Mouse (Mus musculus): ENCODE measurements at regions not wholly inside any gene's neighbourhood (a gene's known extent, or its start where the extent isn't known, plus 50 kb on each side); places are given as distances from the start of the nearest gene placed in this dataset.

DNA sequence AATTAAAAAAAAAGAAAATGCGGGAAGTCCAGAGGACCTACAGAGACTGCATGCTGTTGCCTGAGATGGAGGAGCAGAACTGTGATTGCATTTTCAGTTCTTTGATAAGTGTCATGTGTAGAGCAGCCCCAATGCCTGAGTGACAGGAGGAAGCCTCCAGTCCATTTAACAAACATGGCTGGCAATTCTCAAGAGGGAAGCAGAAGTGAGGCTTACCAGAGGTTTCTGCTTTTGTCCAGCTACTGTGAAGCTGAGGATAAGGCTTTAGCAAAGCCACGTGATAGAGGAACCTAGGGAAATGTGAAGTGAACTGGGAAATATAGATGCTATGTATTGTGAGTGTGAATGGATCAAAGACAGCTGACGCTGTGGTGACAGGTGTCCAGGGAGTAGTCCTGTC is 56.6 kb downstream of the Sucnr1 start:
- no peaks in the 10 kb centered on the region for H3K4me1 ChIP-seq (ENCODE audit: control insufficient read depth, insufficient read depth, low read length)
- H3K9ac ChIP-seq (ENCODE audit: low read depth, low read length), result no peak overlapping the region
- H3K36me3 ChIP-seq (ENCODE audit: control insufficient read depth, insufficient read depth, low read length), result no peaks in the 10 kb centered on the region
- no peaks in the 10 kb centered on the region for H3K9me3 ChIP-seq (ENCODE audit: control insufficient read depth, low read length)
- H3K4me2 ChIP-seq (replicated peaks; ENCODE audit: low read depth, low read length), result no peak overlapping the region
- no peak for ATAC-seq (ENCODE audit: low FRiP score, low TSS enrichment)
- H3K4me3 ChIP-seq (ENCODE audit: low read length), result no peak overlapping the region
- H3K27ac ChIP-seq (ENCODE audit: low read depth, low read length), result no peak overlapping the region
- WGBS, result 91% methylated on average over 3 of the region's 3 CpGs
- no peaks in the 10 kb centered on the region for H3K27me3 ChIP-seq (ENCODE audit: control insufficient read depth, insufficient read depth, low read length)

DNA sequence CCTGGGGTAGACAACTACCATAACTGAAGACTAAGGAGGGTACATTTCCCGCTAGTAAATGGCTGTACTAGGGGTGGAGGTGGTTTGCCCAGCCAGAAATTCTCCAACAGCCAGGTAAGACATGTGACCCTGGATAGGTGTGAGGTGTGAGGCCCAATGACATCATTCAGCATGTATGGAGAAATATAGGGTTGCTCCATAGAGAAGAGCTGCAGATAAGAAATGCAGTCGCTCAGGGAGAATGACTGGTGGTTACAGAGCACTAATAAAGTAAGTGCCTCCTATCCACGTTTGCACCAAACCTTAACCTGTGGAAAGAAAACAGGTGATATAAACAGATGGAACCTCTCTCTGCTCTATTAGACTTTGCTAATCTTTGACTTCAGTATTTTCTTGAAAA is 78.2 kb downstream of the Sucnr1 start:
- Histone ChIP-seq H3K9ac (ENCODE audit: low read depth, low read length) (no peak overlapping the region), H3K4me3 (ENCODE audit: low read length) (no peak overlapping the region), H3K27me3 (ENCODE audit: control insufficient read depth, insufficient read depth, low read length) (no peaks in the 10 kb centered on the region), H3K9me3 (ENCODE audit: control insufficient read depth, low read length) (no peaks in the 10 kb centered on the region), H3K36me3 (ENCODE audit: control insufficient read depth, insufficient read depth, low read length) (no peaks in the 10 kb centered on the region), H3K27ac (ENCODE audit: low read depth, low read length) (no peak overlapping the region), H3K4me2 (replicated peaks; ENCODE audit: low read depth, low read length) (no peak overlapping the region), H3K4me1 (ENCODE audit: control insufficient read depth, insufficient read depth, low read length) (no peaks in the 10 kb centered on the region)
- WGBS, result 86% methylated on average over 3 of the region's 3 CpGs
- ATAC-seq (ENCODE audit: low FRiP score, low TSS enrichment), result no peak

DNA sequence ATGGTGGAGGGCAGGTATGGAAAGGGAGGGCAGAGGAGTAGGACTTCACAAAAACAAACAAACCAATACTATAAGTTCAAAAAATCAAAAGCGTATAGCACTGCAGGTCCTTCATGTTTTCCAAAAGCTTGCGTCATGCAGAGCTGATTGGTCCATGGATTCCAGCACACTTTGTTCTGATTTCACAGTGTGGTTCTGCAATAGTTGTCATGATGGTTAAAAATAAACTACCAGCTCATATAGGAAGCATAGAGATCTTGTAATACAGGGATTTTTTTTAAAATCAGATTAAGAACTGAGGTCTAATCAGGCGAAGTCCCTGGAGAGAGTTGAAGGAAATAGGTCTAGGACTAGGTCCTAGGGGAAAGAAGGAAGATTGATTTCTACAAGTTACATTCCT is 86.0 kb downstream of the Sucnr1 start:
- Histone ChIP-seq H3K4me2 (replicated peaks; ENCODE audit: low read depth, low read length) (no peak overlapping the region), H3K36me3 (ENCODE audit: control insufficient read depth, insufficient read depth, low read length) (no peaks in the 10 kb centered on the region), H3K4me1 (ENCODE audit: control insufficient read depth, insufficient read depth, low read length) (no peaks in the 10 kb centered on the region), H3K9ac (ENCODE audit: low read depth, low read length) (no peak overlapping the region), H3K4me3 (ENCODE audit: low read length) (no peak overlapping the region), H3K27me3 (ENCODE audit: control insufficient read depth, insufficient read depth, low read length) (no peaks in the 10 kb centered on the region), H3K27ac (ENCODE audit: low read depth, low read length) (no peak overlapping the region), H3K9me3 (ENCODE audit: control insufficient read depth, low read length) (no peaks in the 10 kb centered on the region)
- 88% methylated on average over 3 of the region's 3 CpGs for WGBS
- no peak for ATAC-seq (ENCODE audit: low FRiP score, low TSS enrichment)

DNA sequence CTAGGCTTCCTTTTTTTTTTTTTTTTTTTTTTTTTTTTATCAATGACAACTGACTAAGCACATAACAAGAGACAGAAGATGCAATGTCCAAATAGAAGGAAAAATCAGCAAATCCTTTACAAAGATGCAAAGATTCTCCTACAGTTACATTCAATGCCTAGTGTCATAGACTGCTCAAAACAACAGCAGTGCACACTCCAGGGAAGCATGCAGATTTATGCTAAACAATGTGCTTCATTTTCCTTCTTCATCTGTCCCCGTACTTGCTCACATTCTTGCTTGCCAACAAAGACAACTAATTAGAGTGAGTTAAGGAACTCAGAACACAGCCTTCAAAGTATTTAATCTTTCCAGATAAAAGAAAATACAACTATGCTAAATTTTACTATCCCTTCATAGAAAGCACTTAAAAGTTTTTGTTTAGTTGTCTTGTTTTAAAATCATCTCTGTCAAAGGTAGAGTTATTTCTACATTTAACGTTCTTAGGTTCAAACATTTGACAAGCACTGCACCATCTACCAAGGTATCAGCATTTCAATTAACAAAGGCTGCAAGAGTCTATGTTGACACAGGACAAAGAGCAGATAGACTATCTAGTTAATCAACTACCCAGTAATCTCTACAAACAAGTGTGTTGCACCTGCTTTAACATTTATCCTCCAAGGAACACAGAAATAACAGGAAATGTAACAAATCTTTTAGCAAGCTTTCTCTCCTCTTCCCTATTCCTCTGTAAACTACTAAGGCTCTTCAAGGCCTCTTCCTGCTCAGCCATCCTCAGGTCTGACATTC is 86.7 kb downstream of the Sucnr1 start:
- Histone ChIP-seq H3K4me1 (ENCODE audit: control insufficient read depth, insufficient read depth, low read length) (no peaks in the 10 kb centered on the region), H3K4me2 (replicated peaks; ENCODE audit: low read depth, low read length) (no peak overlapping the region), H3K4me3 (ENCODE audit: low read length) (no peak overlapping the region), H3K36me3 (ENCODE audit: control insufficient read depth, insufficient read depth, low read length) (no peaks in the 10 kb centered on the region), H3K9me3 (ENCODE audit: control insufficient read depth, low read length) (no peaks in the 10 kb centered on the region), H3K27ac (ENCODE audit: low read depth, low read length) (no peak overlapping the region), H3K9ac (ENCODE audit: low read depth, low read length) (no peak overlapping the region), H3K27me3 (ENCODE audit: control insufficient read depth, insufficient read depth, low read length) (no peaks in the 10 kb centered on the region)
- no peak for ATAC-seq (ENCODE audit: low FRiP score, low TSS enrichment)
- whole genome bisulfite sequencing, result 49% methylated on average over 2 of the region's 2 CpGs

DNA sequence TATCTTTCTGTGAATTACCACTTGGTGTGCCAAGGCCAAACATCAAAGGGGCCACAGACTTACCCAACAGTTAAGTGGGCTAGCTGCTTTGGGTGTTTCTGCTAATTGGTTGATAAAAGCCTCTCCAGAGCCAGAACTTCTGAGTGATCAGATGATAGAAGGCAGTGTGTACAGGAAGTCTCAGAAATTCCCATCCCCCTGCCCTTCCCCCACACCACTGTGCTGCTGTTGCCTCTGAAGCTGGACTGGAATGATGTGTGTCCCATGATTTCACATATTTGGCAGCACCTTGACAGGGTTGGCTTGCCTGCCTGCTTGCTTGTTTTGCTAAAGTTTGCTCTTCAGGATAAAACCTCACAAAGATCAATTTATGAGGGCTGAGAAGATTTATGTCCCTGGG is 87.9 kb downstream of the Sucnr1 start:
- no peak overlapping the region for H3K4me3 ChIP-seq (ENCODE audit: low read length)
- H3K4me2 ChIP-seq (replicated peaks; ENCODE audit: low read depth, low read length), result no peak overlapping the region
- no peak for ATAC-seq (ENCODE audit: low FRiP score, low TSS enrichment)
- no peaks in the 10 kb centered on the region for H3K4me1 ChIP-seq (ENCODE audit: control insufficient read depth, insufficient read depth, low read length)
- H3K9me3 ChIP-seq (ENCODE audit: control insufficient read depth, low read length), result no peaks in the 10 kb centered on the region
- no peaks in the 10 kb centered on the region for H3K36me3 ChIP-seq (ENCODE audit: control insufficient read depth, insufficient read depth, low read length)
- no peaks in the 10 kb centered on the region for H3K27me3 ChIP-seq (ENCODE audit: control insufficient read depth, insufficient read depth, low read length)
- no peak overlapping the region for H3K27ac ChIP-seq (ENCODE audit: low read depth, low read length)
- no peak overlapping the region for H3K9ac ChIP-seq (ENCODE audit: low read depth, low read length)

DNA sequence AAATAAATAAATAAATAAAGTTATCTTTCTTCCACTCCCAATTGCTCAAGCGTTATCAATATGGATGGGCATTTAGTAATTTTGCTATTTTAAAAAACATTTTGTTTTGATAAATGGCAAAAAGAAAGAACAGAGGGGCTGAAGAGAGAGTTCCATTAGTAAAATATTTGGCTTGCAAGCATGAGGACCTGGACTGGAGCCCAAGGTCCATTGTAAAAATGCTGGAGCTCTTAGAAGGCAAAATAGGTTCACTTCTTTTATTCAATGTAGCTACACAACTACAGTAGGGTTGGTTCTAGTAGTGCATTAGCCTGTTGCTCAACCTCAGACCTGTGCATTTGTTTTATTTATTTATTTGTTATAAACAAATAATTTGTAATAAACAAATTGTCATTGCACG is 102.8 kb downstream of the Sucnr1 start:
- Histone ChIP-seq H3K27me3 (ENCODE audit: control insufficient read depth, insufficient read depth, low read length) (no peaks in the 10 kb centered on the region), H3K4me3 (ENCODE audit: low read length) (no peak overlapping the region), H3K9me3 (ENCODE audit: control insufficient read depth, low read length) (no peaks in the 10 kb centered on the region), H3K4me1 (ENCODE audit: control insufficient read depth, insufficient read depth, low read length) (no peaks in the 10 kb centered on the region), H3K9ac (ENCODE audit: low read depth, low read length) (no peak overlapping the region), H3K27ac (ENCODE audit: low read depth, low read length) (no peak overlapping the region), H3K36me3 (ENCODE audit: control insufficient read depth, insufficient read depth, low read length) (no peaks in the 10 kb centered on the region), H3K4me2 (replicated peaks; ENCODE audit: low read depth, low read length) (no peak overlapping the region)
- WGBS, result 90% methylated on average over 2 of the region's 2 CpGs
- no peak for ATAC-seq (ENCODE audit: low FRiP score, low TSS enrichment)

DNA sequence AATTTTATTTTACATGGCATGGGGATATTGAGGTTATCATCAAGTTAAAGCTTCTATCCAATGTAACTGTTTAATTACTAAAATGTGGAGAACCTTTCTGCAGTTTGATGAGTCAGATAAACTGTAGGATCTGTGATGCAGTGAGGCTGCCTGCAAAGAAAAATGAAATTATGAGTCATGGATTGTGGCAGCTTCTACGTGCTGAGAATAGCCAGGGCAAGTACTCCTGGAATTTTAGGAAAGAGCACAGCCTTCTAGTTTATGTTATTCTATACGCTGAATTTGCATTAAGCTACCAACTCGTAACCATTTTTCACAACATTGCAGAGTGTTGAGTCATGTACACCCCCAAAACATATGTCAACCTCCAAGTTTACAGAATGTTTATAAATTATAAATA is 114.4 kb downstream of the Sucnr1 start:
- Histone ChIP-seq H3K4me3 (ENCODE audit: low read length) (no peak overlapping the region), H3K36me3 (ENCODE audit: control insufficient read depth, insufficient read depth, low read length) (no peaks in the 10 kb centered on the region), H3K27ac (ENCODE audit: low read depth, low read length) (no peak overlapping the region), H3K4me2 (replicated peaks; ENCODE audit: low read depth, low read length) (no peak overlapping the region), H3K9me3 (ENCODE audit: control insufficient read depth, low read length) (no peaks in the 10 kb centered on the region), H3K27me3 (ENCODE audit: control insufficient read depth, insufficient read depth, low read length) (no peaks in the 10 kb centered on the region), H3K4me1 (ENCODE audit: control insufficient read depth, insufficient read depth, low read length) (no peaks in the 10 kb centered on the region), H3K9ac (ENCODE audit: low read depth, low read length) (no peak overlapping the region)
- ATAC-seq (ENCODE audit: low FRiP score, low TSS enrichment), result no peak
- 91% methylated on average over 3 of the region's 3 CpGs for WGBS

DNA sequence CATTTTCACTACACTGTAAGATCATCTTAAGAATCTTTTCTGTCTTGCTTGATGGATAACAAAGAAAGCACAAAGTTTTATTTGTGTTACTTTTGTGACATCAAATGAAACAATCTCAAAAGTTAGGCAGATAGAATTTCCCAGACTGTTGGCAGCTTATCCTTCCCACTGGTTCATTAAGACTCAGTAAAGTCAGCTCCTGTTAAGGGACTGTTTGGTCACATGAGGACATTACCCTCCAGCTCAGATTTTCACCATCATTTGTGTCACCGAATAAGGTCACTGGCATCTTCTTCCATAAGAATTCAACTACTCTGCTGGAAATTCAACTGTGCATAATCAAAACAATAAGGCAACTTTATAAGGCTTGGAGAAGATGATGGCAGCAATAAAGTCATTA is 126.3 kb downstream of the Sucnr1 start:
- no peaks in the 10 kb centered on the region for H3K27me3 ChIP-seq (ENCODE audit: control insufficient read depth, insufficient read depth, low read length)
- WGBS, result 73% methylated on average over 1 of the region's 1 CpGs
- no peak overlapping the region for H3K4me3 ChIP-seq (ENCODE audit: low read length)
- no peaks in the 10 kb centered on the region for H3K36me3 ChIP-seq (ENCODE audit: control insufficient read depth, insufficient read depth, low read length)
- H3K9me3 ChIP-seq (ENCODE audit: control insufficient read depth, low read length), result no peaks in the 10 kb centered on the region
- no peak overlapping the region for H3K27ac ChIP-seq (ENCODE audit: low read depth, low read length)
- no peak overlapping the region for H3K9ac ChIP-seq (ENCODE audit: low read depth, low read length)
- no peaks in the 10 kb centered on the region for H3K4me1 ChIP-seq (ENCODE audit: control insufficient read depth, insufficient read depth, low read length)
- H3K4me2 ChIP-seq (replicated peaks; ENCODE audit: low read depth, low read length), result no peak overlapping the region
- ATAC-seq (ENCODE audit: low FRiP score, low TSS enrichment), result no peak

DNA sequence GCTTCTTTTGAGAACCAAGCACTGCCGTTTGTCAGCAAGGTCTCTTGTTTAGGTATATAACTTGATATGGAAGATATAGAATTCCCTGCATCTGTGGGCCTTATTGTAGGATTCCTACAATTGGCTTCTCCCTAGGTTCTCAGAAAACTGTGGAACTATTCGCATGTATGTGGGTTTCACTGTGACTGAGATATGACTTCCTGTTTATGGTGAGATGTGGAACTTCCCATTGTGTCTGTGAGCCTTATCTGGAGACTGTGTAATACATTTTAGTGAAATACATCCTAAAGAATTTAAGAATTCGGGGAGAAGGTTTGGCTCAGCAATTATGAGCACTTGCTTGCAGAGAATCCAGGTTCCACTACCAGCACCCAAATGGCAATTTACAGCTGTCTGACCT is 137.3 kb downstream of the Sucnr1 start:
- Histone ChIP-seq H3K9ac (ENCODE audit: low read depth, low read length) (no peak overlapping the region), H3K9me3 (ENCODE audit: control insufficient read depth, low read length) (no peaks in the 10 kb centered on the region), H3K4me3 (ENCODE audit: low read length) (no peak overlapping the region), H3K36me3 (ENCODE audit: control insufficient read depth, insufficient read depth, low read length) (no peaks in the 10 kb centered on the region), H3K27me3 (ENCODE audit: control insufficient read depth, insufficient read depth, low read length) (no peaks in the 10 kb centered on the region), H3K4me2 (replicated peaks; ENCODE audit: low read depth, low read length) (no peak overlapping the region), H3K4me1 (ENCODE audit: control insufficient read depth, insufficient read depth, low read length) (no peaks in the 10 kb centered on the region), H3K27ac (ENCODE audit: low read depth, low read length) (no peak overlapping the region)
- no peak for ATAC-seq (ENCODE audit: low FRiP score, low TSS enrichment)
- WGBS, result 77% methylated on average over 3 of the region's 3 CpGs

All from kidney, embryonic 14.5 days (tissue).